Mouse (Mus musculus) mesoderm, embryonic 11.5 days (tissue): ENCODE results near the gene Prdx4.
"Not testable (repeated sequence)": the region's sequence is repeated elsewhere in the genome, so short reads cannot be mapped to it uniquely, and the experiment has no call there.

Experiments
- DNase-seq: peaks from one replicate; pipeline ENCODE4 v3.0.0-alpha.2; 2012; ENCODE audit warnings: low read depth, low spot score

Prdx4 gene

GRCm38 (mm10) chrX:155340654-155341053, at the start of gene Prdx4:
Gene Prdx4, minus strand, starts transcription at chrX:155340754.
- DNase-seq = no peak

DNA sequence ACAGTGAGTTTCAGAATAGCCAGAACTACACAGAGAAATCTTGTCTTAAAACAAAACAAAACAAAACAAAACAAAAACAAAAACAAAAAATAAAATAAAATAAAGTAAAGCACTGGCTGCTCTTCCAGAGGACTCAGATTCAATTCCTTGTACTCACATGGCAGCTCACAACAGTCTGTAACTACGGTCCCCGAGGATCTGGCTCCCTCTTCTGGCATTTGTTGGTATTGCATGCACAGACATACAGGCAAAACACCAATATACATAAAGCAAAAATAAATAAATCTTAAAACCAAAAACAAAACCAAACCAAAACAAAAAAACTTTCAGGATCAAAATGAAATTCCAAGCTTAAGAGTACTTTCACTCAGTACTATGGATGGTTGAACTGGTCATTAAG, 36.0 kb upstream of the Prdx4 start:
- DNase-seq = peak; percentile 14

GRCm38 (mm10) chrX:155375458-155375857, 34.9 kb upstream of the Prdx4 start:
- no peak for DNase-seq

DNA sequence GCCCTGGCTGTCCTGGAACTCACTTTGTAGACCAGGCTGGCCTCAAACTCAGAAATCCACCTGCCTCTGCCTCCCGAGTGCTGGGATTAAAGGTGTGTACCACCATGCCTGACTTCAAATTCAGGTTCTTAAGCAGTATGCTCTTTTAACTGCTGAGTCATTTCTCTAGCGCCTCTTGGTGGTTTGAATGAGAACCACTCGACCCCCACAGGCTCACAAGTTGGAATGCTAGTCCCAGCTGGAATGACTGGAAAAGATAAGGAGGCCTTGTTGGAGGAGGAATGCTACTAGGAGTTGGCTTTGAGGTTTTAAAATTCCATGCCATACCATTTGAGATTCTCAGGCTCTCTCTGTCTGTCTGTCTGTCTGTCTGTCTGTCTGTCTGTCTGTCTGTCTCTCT, 29.6 kb upstream of the Prdx4 start:
- DNase-seq = not testable (repeated sequence)

GRCm38 (mm10) chrX:155365095-155365494, 24.5 kb upstream of the Prdx4 start:
- no peak for DNase-seq

DNA sequence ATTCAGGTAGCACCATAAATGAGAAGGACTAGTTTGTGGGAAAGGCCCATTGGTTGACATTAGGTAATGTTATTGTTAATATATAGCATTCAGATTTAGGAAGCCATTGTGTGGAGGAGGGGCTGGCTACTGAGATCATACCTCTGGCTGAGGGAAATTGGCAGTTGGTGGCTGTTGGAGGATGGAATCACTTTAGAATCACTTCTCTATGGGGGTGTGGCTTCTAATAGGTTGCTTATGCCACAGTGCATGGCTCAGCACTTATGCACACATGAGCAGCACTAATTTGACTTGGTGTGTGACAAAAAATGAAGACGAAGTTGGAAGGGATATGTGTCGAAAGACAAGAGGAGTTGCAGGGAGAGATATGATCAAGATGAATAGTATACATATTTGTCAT, 5.7 kb upstream of the Prdx4 start:
- DNase-seq = no peak

DNA sequence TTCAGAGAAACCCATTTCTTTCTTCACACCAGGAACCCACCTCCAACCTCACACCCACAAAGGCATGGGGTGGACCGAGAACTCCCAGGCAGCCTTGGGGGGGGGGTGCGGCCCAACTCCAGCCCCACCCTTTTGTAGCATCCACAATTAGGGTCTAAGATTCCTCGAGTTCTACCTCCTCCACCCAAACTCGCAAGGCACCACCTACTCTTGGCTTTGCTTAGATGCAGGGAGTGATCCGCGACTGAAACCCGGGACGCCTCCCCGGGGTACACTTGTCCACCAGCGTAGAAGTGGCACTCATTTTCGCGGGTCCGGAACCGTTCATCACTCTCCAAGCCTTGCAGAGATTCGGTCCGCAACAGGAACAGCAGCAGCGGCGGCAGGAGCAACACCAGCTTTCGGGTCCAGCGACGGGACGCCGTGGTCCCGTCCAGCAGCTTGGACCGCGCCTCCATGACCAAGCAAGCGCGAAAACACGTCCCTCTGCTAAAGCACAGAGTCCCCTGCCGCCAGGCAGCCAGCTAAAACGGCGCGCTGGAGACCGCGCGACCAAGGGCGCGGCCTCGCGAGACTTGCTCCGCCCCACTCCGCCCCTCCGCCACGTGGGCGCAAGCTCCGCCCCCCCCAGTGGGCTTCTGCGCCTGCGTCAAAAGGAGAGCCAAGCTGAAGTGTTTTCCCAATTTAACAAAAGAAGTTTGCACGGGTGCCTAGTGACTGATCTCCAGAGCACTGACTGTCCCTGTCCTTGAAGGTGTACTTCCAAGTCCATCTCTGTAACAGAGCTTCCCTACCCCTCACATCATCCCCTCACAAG, 2.4 kb downstream of the Prdx4 start:
- DNase-seq = peak; percentile 89

GRCm38 (mm10) chrX:155337567-155337904, 3.0 kb downstream of the Prdx4 start:
- no peak for DNase-seq

GRCm38 (mm10) chrX:155318005-155318404, 22.5 kb downstream of the Prdx4 start:
- peak; percentile 51 for DNase-seq

DNA sequence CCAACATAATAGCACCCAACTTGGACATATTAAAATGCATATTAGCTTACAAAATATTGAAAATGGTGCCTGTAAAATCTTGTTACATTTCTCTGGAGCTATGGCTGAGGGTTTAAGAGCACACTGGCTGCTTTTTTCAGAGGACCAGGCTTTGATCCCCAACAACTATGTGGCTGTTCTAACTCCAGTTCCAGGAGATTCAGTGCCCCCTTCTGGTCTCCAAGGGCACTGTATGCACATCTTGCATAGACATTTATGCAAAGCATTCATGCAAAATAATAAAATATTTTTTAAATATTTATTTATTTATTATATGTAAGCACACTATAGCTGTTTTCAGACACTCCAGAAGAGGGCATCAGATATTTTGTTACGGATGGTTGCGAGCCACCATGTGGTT, 34.2 kb downstream of the Prdx4 start:
- no peak for DNase-seq

DNA sequence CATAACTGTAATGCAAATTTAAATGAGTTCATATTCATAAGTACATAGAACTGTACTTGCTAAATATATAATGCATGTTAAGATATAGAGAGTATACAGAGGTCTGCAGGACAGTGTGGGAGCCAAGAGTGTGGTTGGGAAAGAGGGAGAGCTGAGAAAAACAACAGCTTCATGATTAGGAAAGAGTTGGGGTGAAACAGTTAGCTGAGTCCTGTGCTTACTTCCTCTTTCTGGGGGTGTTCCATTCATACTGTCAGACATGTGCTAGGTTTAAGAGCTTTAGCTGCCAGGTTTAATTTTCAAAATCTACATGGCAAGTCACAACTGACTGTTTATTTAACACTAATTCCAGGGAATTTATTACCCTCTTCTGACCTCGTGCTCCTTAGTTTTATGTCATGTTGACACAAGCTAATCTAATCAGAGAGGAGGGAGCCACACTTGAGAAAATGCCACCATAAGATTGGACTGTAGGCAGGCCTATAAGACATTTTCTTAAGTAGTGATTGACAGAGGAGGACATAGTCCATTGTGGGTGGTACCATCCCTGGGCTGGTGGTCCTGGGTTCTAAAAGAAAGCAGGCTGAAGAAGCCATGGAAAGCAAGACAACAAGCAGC, 60.0 kb downstream of the Prdx4 start:
- DNase-seq = no peak

DNA sequence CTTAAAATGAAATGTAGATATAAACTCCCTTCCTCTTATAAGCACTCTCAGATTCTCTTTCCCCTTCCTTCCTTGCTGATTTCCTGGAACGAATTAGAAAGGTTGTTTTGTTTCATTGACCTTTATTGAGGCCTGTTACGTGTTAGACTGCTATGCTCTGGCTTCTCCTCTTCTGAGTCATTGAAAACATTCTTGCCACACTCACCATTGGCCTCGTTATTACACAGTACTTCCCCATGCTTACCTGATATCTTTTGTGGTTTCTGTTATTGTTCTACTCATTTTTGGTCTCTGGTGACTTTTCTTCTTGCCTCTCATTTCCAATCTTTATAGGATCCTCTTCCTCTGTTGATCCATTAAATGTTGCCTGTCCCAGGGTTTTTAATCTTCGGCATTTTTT, 62.1 kb downstream of the Prdx4 start:
- no peak for DNase-seq
